In the genomic region with DNA sequence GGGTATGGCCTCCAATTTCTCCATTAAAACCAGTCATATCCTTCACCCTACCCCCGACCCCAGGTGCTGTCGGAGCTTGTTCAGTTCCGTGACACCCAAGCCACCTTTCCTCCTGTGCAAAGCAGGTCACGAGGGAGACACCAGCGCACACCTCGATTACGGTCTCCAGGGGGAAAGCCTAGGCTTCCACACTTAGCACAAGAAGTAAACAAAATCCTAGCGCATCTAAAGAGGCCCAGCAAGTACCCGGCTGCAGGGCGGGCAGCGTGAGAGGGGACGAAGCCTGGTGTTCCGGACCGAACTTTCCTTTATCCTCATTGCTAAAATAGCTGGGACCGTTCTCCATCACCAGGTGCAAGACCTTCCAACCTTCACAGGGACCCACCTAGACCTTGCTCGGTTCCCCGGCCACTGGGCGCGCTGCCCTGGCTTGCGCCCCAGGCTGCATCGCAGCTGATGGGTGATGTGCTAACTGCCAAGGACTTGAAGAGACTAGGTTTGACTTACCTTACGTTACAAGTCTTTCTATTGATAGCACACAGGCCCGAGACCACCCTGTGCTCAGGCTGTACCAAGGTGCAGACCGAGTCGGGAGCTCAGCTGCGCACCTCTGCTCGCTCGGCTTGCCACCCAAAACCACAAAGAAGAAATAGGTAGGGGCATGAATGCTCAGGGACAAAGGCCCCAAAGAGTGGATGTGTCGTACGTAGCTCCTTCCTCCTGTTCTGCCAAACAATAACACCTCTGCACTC, we compare ENCODE assay signal across 9 mouse cellular contexts. TPM values are rescaled to one million over a fixed set of nuclear protein-coding genes. Genes with fewer than 3 reads are reported as not detected.
DNase-seq lines count a peak whose midpoint lies in the region; ATAC-seq and TF ChIP-seq lines count a peak whose summit lies in the region.
"Had no signal": no experiment of that assay in that cellular context is flagged by ENCODE, and none has a peak within 500 bp of the region (broad histone marks: within the 10 kb centered on the region; RNA-seq: fewer than 3 reads in every experiment).

No protein-coding gene starts in this region.

- under 1% methylated on average over 30 of the region's 30 CpGs for WGBS in heart, embryonic 11.5 days (ENCODE audit: insufficient replicate concordance)
- WGBS in stomach, postnatal 0 days, result 3% methylated on average over 30 of the region's 30 CpGs

- H3K27ac ChIP-seq in heart, embryonic 11.5 days (ENCODE audit: low read depth, low read length), result peak overlapping the region; percentile 85
- peak overlapping the region; percentile 65 for H3K27ac ChIP-seq in stomach, postnatal 0 days (replicated peaks)

- H3K36me3 ChIP-seq in heart, embryonic 11.5 days (ENCODE audit: control insufficient read depth, insufficient read depth, low read length), result peaks cover 6% of the 10 kb centered on the region; the same call in 1 of the 2 replicates
- H3K36me3 ChIP-seq in stomach, postnatal 0 days (ENCODE audit: control insufficient read depth, insufficient read depth, low read length), result peaks cover 2% of the 10 kb centered on the region; the same call in 1 of the 2 replicates

- H3K4me3 ChIP-seq in heart, embryonic 11.5 days (ENCODE audit: low read depth, low read length), result peak overlapping the region; percentile 73
- peak overlapping the region; percentile 50 for H3K4me3 ChIP-seq in stomach, postnatal 0 days (ENCODE audit: low read depth, low read length)

- peaks cover 4% of the 10 kb centered on the region; the same call in 1 of the 2 replicates for H3K27me3 ChIP-seq in heart, embryonic 11.5 days (ENCODE audit: control insufficient read depth, insufficient read depth, low read length)
- no peaks in the 10 kb centered on the region for H3K27me3 ChIP-seq in stomach, postnatal 0 days (ENCODE audit: control insufficient read depth, insufficient read depth, low read length)

- peak; percentile 19 for DNase-seq in right cerebral cortex, adult 18-20 months
- no peak for DNase-seq in right cerebral cortex, postnatal 14 days
- peak; percentile 59 for DNase-seq in cerebellum, adult 9-11 months
- peak; percentile 38 for DNase-seq in kidney, postnatal 10 days
- peak; percentile 32 for DNase-seq in stomach, postnatal 0 days (ENCODE audit: low spot score)
- DNase-seq in retina, embryonic 14.5 days (ENCODE audit: low spot score), result no peak

- no peak for TF ChIP-seq EP300 in stomach, postnatal 0 days (optimal IDR thresholded peaks at IDR 0.05)

- no peaks in the 10 kb centered on the region for H3K9me3 ChIP-seq in heart, embryonic 11.5 days (replicated peaks; ENCODE audit: control insufficient read depth, low read length)
- H3K9me3 ChIP-seq in stomach, postnatal 0 days (ENCODE audit: control insufficient read depth, low read length), result no peaks in the 10 kb centered on the region

- H3K4me1 ChIP-seq in heart, embryonic 11.5 days (ENCODE audit: control insufficient read depth, insufficient read depth, low read length), result peaks cover 24% of the 10 kb centered on the region
- H3K4me1 ChIP-seq in stomach, postnatal 0 days (replicated peaks; ENCODE audit: control insufficient read depth, insufficient read depth), result 0 out of 2 replicates have a peak, but pooled peaks cover 5% of the 10 kb centered on the region

- TF ChIP-seq CTCF in stomach, postnatal 0 days (IDR thresholded peaks at IDR 0.05; ENCODE audit: low read depth), result no peak

- ATAC-seq in heart, embryonic 11.5 days (replicated peaks; ENCODE audit: insufficient number of reproducible peaks, low FRiP score, low TSS enrichment), result peak; percentile 47
- peak; percentile 35 for ATAC-seq in megakaryocyte, adult 5-6 weeks (ENCODE audit: poor library complexity, severe bottlenecking)
- ATAC-seq in stomach, postnatal 0 days (ENCODE audit: low FRiP score, low TSS enrichment), result peak; percentile 36

- H3K9ac ChIP-seq in heart, embryonic 11.5 days (ENCODE audit: low read depth, low read length), result peak overlapping the region; percentile 85
- peak overlapping the region; percentile 63 for H3K9ac ChIP-seq in stomach, postnatal 0 days (ENCODE audit: low read length)

- H3K4me2 ChIP-seq in heart, embryonic 11.5 days, result peak overlapping the region; percentile 80
- H3K4me2 ChIP-seq in stomach, postnatal 0 days (replicated peaks; ENCODE audit: low read depth), result peak overlapping the region; percentile 88

RNA-seq across cellular contexts. Expression of gene Ldhb, which starts 0.5 kb away (rescaled TPM):
- polyA plus RNA-seq in heart, embryonic 11.5 days (2014; fragmentation: Nextera tagmentation; extraction: Ambion mirVana), result 651 and 686 TPM in 2 replicates
- 38.8 and 41.7 TPM in 2 replicates for total RNA-seq in megakaryocyte, adult 5-6 weeks (2015)
- 26.8 and 28.5 TPM in 2 replicates for total RNA-seq in megakaryocyte, adult 5-6 weeks (2017)
- 151 and 174 TPM in 2 replicates for polyA plus RNA-seq in stomach, postnatal 0 days (2015; fragmentation: Nextera tagmentation; extraction: Ambion mirVana)

RNA-seq across cellular contexts. Expression of gene Gys2, which starts 34.3 kb away (rescaled TPM):
- 0.36 TPM in 1 of 2 replicates, not detected in the other for polyA plus RNA-seq in heart, embryonic 11.5 days (2014; fragmentation: Nextera tagmentation; extraction: Ambion mirVana)
- not detected in 2 replicates for total RNA-seq in megakaryocyte, adult 5-6 weeks (2015)
- not detected in 2 replicates for total RNA-seq in megakaryocyte, adult 5-6 weeks (2017)
- polyA plus RNA-seq in stomach, postnatal 0 days (2015; fragmentation: Nextera tagmentation; extraction: Ambion mirVana), result 0.07 and 0.58 TPM in 2 replicates
- total RNA-seq: neutrophil, adult 5-6 weeks had no signal

Comparison
In these comparisons a context has a peak if more than half of its experiments do, and no peak if none do; other contexts are left out.
1. DNase-seq: peak in right cerebral cortex, adult 18-20 months (single experiment), cerebellum, adult 9-11 months (single experiment), kidney, postnatal 10 days (single experiment) and stomach, postnatal 0 days (single experiment); none in right cerebral cortex, postnatal 14 days (single experiment) and retina, embryonic 14.5 days (single experiment).
2. Peak in every context shown above with its lines, with median percentiles within 50 percentile points of each other: ATAC-seq.